Mouse (Mus musculus) embryonic facial prominence, embryonic 11.5 days (tissue): ENCODE data around the gene Olfr1512. TPM values are rescaled to one million over a fixed set of nuclear protein-coding genes. Genes with fewer than 3 reads are reported as not detected.

Experiments used
- polyA plus RNA-seq: library from polyadenylated mRNA; unstranded; fragments of >200 nt; fragmentation: Nextera tagmentation; extraction: Ambion mirVana; gene quantifications from 2 replicates; pipeline ENCODE4 v1.2.1, GENCODE M21; 2014

The Olfr1512 gene
- polyA plus RNA-seq, 1 experiment from 2014 or later: not detected

Other genes starting within 250 kb of the Olfr1512 start
- gene Supt16, start 181.8 kb downstream of the Olfr1512 start, polyA plus RNA-seq: 83.8 and 91.2 TPM in 2 replicates
- gene Chd8, start 121.4 kb downstream of the Olfr1512 start, polyA plus RNA-seq: 47.5 and 55.4 TPM in 2 replicates
- gene Tox4, start 100.0 kb downstream of the Olfr1512 start, polyA plus RNA-seq: 47.7 and 51.5 TPM in 2 replicates
- 26.1 and 26.5 TPM in 2 replicates for gene Rab2b, start 99.6 kb downstream of the Olfr1512 start, polyA plus RNA-seq
- gene Mettl3, start 74.0 kb downstream of the Olfr1512 start, polyA plus RNA-seq: 49.8 and 50.1 TPM in 2 replicates
- 39.6 and 40.1 TPM in 2 replicates for gene Sall2, start 50.4 kb downstream of the Olfr1512 start, polyA plus RNA-seq
- not detected in 2 replicates for gene Olfr1513, start 22.8 kb downstream of the Olfr1512 start, polyA plus RNA-seq
- not detected in 2 replicates for gene Olfr1511, start 18.2 kb upstream of the Olfr1512 start, polyA plus RNA-seq
- not detected in 2 replicates for gene Olfr1510, start 35.2 kb upstream of the Olfr1512 start, polyA plus RNA-seq
- not detected in 2 replicates for gene Olfr1509, start 63.8 kb upstream of the Olfr1512 start, polyA plus RNA-seq
- not detected in 2 replicates for gene Olfr1508, start 88.3 kb upstream of the Olfr1512 start, polyA plus RNA-seq
- gene Olfr1507, start 116.6 kb upstream of the Olfr1512 start, polyA plus RNA-seq: not detected in 2 replicates